Mouse (Mus musculus) gastrocnemius, postnatal 36 days (tissue): ENCODE data around the gene Pip4k2b. TPM values are rescaled to one million over a fixed set of nuclear protein-coding genes. Genes with fewer than 3 reads are reported as not detected.
A peak's percentile ranks its signal among the peaks of the same experiment; 100 is the strongest.
"Not testable (repeated sequence)": the region's sequence is repeated elsewhere in the genome, so short reads cannot be mapped to it uniquely, and the experiment has no call there.

Experiments used
- DNase-seq, 2 experiments: peaks; one replicate each; pipeline ENCODE4 v3.0.0; 2022
- intact Hi-C: fragments of 180-260 bp; cut with DNase I; formaldehyde crosslinking; loops from one replicate; pipeline ENCODE4 v1.15.1; 2025
- total RNA-seq, 2 experiments: library from RNA; stranded (reverse); gene quantifications; 2 replicates each; pipeline ENCODE4 v1.2.3; 2021

Pip4k2b gene
- total RNA-seq, 2 experiments from 2014 or later = 44.0 to 47.0 TPM

DNA sequence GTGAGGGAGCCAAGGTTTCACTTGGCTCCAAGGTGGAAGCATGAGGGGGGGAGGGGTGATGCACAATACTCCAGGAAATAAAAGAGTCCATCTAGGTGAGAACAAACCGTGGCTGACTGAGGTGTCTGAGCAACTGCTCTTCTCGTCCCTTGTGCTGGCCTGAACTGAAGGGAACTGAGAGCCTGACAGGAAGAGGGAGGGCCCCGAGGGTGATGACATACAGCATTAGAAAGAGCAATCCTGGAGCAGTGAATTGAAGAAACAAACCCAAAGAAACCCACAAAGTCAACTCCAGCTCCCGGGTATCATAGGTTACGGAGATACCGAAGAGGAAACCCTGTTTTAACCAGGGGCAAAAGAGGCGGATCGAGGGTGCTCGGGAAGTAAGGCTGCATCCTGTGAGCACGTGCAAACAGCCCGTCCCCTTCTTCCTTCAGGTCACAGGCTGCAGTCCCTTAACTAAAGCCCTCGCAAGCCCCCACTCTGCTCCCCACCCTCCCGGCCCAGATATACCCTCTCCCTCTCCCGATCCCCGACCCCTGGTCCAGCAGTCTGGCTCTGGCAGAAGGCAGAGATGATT lies 26.1 kb downstream of the Pip4k2b start:
- DNase-seq = no peak
- intact Hi-C loops = no loop called here

DNA sequence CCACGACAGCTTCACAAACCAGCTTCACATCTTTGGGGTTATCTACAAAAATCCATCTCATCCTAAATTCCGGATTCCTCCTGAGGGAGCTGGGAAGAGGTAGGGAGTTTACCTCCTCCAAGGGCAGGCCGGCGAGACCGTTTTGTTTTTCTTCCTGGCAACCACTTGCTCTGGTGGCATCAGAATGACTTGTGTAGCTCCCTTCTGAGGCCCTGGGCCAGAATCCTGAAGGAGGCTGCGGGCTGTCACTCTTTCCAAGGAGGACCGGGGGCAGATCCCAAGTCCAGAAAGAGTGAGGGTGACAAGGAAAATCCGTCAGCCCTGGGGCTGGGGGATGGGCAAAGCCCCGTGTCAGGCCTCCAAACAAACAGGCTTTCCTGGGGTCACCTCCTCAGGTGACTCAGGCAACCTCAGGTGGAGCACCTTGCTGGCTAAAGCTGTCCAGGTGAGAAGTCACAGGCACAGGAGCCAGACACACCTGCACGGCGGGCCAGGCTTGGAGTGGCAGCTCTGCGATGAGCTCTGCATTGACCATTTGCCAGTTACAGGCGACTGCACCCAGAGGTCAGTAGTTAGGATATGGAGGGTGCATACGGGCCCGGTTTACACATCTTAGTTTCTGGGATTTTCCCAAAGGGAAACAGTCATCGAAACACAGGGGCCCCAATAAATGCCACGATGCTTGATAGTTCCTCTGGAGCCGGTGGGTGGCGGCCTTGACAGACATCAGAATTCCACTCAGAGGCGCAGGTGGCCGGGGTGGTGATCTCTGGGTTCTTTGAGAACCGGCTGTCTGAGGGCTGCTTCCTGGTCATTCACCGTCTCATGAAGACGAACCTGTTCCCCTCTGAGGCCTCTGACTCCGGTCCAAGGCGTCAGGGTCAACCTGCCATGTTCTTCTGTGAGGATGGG lies 26.9 kb downstream of the Pip4k2b start:
- no peak for DNase-seq
- intact Hi-C loops = no loop called here

DNA sequence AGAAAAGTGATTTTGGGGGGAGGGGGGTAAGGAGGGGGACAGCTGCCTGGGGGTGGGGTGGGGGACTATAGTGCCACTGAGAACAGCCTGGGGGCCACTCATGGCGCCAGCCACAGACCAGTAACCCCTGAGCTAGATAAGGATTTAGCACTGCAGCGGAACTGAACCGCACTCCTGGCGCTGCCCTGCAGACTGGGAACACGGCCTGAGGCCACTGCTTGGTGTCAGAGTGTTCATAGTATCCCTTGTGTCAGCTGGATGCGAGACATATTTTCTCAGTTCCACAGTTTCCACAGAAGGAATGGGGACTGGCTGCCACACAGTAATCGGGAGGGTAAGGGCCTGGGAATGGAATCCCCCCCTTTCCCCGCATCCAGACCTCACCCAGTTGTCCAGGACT lies 28.5 kb downstream of the Pip4k2b start:
- no peak for DNase-seq
- intact Hi-C loops = no loop called here

DNA sequence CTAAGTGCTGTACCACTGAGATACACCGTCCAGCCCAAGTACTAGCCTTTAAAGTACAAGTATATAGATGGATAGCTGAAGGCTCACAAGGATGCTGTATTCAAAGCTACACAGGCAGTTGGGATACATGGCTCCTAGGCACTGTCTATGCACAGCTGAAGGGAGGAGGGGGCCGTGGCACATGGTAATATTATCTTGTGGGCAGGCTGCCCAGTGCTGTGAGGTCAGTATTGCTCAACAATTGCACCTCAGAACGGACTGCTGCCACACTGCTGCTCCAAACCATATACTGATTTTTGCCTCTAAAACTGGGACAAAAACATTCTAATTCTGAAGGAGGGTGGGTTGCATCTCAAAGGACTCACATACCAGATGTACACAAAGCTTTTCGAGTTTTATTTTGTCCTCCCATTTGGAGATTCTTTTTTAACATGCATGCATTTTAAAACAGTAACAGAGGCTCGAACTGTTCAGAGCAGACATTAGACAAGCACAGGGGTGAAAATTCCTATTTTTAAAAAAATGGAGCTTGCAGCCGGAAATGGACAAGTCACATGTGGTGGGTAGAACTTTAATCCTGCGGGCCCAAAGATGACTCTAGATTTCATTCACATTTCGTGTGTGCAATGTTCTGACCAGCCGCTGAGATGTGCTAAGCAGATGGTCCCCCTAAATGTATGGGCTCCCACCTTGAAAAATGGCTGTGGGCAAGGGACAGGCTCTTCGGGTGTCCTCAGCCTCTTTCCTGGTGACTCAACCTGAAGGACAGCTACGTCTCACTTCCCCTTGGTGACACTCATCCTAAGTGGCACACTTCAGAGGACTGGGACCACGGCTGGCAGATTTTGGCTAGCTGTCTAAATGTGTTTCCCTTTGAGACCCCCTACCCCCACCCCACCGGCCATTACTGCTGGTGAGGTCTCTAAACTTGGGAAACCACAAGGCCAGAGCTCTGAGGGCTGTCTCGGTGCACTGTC lies 29.4 kb downstream of the Pip4k2b start:
- DNase-seq = peak; percentile 50 to 60
- intact Hi-C loops = no loop called here

DNA sequence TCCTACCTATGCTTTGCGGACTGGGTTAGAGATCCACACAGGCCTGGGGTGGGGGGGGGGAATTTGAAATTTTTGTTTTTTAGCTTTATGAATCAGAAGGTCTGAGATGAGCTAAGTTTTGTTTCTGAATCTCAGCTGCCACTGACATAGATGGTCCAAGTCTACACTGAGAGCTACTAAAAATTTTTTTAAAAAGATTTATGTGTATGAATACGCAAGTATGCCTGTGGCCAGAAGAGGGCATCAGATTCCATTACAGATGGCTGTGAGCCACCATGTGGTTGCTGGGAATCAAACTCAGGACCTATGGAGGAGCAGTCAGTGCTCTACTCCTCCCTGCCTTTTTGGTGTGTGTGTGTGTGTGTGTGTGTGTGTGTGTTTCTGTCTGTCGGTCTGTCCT lies 30.1 kb downstream of the Pip4k2b start:
- no peak for DNase-seq
- intact Hi-C loops = no loop called here

DNA sequence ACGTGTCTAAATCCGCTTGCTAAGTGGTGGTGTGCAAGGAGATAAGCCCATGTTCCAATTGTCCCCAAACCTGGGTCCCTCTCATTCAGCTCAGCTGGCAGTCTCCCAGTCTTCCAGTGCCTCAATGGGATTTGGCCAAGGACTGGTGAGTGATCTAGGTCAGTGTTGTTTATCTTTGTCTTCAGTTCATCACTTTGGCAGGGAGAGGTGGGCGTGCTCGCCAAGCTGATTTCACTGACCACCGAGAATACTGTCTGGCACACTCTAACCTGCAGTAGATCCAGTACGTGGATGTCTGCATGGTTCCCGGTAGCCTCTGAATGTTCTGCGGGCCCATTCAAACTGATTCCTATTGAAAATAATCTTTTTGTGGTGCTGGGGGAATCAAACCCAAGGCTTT lies 30.6 kb downstream of the Pip4k2b start:
- intact Hi-C loops = no loop called here
- DNase-seq = peak; percentile 49 to 56

DNA sequence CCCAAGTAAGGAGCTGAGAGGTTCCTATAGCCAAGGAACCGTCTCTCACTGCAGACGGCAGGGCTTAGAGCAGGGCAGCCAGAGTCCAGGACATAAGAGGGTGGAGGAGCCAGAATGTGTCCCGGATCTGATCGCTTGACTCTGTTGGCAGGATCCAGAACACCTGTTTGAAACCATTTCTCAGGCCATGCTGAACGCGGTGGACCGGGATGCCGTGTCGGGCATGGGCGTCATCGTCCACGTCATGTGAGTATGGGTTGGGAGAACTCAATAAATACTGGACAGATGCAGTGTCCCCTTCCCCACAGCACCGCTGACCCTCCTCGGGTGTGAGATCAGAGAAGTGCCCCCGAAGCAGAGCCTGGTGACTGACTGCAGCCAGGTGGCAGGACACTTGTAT lies 32.2 kb downstream of the Pip4k2b start:
- DNase-seq = peak in 1 of 2 experiments; percentile 42
- intact Hi-C loops = no loop called here

DNA sequence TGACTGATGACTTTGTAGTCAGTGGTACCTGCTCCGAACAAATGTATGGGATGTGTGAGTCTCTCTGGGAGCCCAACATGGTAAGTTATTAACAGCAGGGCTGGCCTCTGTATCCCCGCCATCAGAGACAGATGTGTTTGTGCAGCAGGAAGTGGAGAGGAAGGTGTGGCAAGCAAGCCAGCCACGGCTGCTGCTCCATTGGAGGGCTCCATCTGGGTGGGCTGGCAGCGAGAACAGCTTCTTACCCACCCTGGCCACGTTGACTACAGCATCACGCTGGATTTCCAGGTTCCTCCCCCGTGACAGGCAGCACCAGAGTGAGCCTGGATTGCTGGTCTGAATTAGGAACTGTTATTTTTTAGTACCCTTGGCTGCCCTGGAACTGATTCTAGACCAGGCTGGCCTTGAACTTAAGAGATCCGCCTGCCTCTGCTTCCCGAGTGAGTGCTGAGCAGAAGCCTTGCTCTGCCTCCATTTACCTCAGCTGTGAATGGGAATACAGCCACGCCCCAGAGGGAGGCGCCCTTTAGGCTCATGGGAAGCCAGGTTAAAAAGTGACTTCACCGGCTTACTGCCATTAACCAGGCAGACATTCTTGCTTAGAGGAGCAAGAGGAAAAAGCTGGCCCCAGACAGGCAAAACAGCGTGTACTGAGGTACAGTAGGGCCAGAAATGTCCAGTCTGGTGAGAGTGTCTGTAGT lies 33.2 kb downstream of the Pip4k2b start:
- intact Hi-C loops = no loop called here
- DNase-seq = no peak

DNA sequence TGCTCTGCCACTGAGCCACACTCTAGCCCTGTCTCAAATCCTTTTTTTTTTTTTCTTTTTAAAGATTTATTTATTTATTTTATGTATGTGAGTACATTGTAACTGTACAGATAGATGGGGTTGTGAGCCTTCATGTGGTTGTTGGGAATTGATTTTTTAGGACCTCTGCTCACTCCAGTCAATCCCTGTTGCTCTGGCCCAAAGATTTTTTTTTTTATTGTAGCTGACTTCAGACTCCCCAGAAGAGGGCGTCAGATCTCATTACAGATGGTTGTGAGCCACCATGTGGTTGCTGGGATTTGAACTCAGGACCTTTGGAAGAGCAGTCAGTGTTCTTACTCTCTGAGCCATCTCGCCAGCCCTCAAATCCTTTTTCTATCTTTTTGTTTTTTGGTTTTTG lies 34.4 kb downstream of the Pip4k2b start:
- DNase-seq, intact Hi-C loops: not testable (repeated sequence)

DNA sequence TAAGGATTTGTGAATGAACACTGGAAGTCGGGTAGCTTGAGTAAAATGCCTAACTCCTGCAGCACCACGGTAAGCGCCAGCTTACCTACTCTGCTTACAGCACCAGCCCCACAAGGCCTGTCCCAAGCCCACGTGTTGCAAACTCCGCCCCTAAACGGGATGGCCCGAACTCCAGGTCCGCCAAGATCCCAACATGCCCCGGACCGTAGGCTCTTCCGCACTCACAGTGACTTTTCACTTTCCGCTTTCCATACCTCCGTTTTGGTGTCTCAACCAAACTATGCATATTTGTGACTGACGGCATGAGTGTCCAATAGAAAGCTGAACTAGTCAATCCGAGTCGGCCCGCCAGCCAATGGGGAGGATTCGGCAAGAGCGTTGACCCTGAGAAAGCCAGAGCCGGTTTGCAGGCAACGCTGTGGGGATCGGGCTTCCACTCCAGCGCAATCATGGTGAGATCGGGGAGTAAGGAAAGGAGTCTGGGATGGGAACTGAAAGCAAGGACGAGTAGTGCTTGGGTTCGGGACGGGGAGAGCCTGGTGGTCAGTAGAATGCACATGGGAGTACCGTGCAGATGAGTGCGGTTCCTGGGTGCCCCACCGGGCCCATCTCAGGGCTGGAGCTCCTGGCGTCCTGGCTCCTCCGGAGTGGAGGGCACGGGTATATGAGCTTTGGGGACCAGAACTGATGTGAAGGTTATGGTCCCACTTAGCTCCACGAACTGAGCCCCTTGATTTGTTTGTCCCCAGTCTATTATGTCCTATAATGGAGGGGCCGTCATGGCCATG lies 41.3 kb downstream of the Pip4k2b start, which contains the start of gene Psmb3:
TSS of gene Psmb3 (plus strand) at position 361 of the 788 bp plus-strand sequence.
- intact Hi-C loops = loop anchor here (5.0 kb wide), 1 partner anchor 39 kb away; the partner anchor contains the start of gene Pip4k2b

DNA sequence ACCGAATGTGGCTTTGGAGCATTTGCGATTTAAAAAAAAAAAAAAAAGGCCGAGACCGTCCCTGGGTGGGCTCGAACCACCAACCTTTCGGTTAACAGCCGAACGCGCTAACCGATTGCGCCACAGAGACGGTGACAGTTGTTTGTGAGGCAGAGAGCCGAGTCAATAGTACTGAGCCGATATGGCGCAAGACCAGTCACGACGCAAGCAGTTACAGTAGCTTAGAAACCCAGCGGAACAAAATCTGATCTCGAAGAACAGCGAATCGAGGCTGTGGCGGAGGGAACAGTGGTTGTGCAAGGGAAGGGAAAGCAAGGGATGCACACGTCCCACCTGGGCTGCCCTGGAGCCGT lies 42.1 kb downstream of the Pip4k2b start:
- DNase-seq = peak; percentile 84 to 95
- intact Hi-C loops = loop anchor here (5.0 kb wide), 1 partner anchor 40 kb away; the partner anchor contains the start of gene Pip4k2b

More for the DNA sequence above, 41.3 kb downstream of the Pip4k2b start, which contains the start of gene Psmb3:
- peak; percentile 87 to 99 for DNase-seq

DNA sequence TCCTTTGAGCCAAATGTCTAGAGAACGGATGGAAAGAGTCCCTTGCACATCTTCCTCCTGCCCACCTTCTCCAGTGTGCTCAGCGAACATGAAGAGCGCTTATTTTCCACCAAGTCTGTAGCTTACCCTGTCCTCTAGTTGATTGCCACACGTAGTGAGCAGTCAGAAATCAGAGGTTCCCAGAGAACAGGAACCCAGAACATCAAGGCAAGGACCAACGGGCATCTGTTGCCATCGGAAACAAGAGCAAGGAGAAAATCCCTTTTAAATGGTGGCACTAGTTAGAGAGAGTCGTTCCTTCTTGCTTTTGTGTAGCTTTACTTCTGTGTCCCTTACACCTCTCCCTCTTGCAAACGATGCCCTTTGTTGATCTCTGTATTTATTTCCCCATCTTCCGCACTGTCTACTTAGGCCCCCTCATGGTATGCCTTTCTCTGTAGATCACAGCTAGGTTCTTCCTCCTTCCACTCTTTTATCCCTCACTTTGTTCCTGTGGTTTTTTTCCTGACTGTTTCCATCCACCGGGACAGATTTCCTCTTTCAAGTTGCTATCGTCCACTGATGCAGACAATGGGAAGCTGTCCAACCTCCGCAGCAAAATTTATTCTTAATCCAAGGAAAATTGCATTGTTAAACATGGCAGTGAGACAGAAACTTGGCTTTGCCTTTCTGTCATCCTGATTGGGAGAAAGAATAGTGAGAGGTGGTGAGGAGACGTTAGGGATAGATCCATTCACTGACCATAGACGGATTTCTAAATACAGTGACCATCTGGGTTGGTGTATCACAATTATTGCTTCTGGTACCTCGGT lies 42.7 kb downstream of the Pip4k2b start:
- intact Hi-C loops = loop anchor here (5.0 kb wide), 1 partner anchor 41 kb away; the partner anchor contains the start of gene Pip4k2b
- no peak for DNase-seq

DNA sequence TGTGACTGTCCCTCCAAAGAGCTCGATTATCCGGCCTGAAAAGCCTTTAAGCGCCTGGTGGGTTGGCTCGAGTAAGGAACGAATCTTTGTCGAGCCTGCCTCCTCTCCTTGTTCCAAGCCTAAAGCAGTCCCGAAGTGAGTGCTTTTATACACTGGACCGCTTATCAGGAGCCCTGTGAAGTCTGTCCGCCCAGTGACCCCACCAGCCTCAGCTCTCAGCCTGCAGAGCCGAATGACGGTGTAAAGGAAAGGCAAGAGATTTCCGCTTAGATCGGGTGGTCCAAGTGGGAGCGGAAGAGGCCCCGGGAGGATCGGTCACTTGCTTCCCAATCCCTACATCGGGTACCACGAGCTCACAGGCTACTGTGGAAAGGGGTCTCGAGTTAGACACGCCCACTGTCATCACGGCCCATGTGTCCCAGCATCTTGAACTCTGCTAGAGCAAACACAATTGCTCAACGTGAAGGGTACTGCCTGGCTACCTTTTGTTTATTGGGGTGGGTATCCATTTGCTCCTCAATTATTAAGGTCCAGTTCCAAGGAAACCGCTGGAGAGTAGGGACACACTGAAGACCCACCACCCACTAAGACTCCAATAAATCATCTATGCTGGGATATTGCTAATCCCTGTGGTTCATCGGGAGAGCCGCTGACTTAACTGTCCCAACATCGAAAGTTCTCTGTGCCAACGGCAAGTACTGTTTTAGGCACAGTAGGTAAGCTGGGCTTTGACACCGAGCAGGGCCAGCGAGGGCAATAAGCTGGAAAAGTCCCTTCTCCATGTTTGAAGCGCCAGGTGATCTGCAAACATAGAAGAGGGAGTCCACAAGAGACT lies 43.5 kb downstream of the Pip4k2b start:
- DNase-seq = no peak
- intact Hi-C loops = loop anchor here (5.0 kb wide), 1 partner anchor 41 kb away; the partner anchor contains the start of gene Pip4k2b

DNA sequence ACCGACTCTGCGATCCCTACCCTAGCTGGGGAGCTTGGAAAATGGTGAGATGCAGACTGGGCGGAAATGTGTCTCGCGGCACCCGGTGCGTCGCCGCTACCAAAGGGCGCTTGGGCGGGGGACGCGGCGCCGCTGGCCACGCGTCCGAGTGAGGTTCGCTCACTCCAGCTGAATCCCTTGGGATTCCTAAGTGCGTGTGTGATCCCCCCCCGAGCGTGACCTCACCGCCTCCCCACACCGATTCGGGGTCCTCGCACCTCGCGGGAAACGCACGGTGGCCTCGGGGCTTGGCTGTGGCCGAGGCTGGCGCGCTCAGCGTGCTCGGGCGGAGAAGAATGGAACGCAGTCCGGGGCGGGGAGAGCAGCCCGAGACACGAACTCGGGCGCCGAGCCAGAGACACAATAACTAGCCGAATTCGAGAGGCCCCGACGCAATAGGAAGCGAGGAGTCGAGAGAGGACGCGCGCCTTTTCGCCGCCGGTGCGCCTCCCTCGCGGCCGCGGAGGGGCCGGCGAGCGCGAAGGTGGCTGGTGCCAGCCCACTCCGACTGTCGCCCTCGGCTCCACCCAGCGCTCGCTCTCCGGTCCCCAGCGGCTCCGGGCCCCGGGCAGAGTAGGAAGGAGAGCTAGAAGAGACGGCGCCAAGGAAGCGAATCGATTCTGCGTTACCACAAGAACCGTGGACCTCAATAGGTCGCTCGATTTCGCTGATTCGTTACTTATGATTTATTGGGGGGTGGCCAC lies 44.3 kb downstream of the Pip4k2b start, which contains the start of gene Pcgf2:
TSS of gene Pcgf2 (minus strand) at position 495 of the 743 bp plus-strand sequence.
- intact Hi-C loops = loop anchor here (5.0 kb wide), 1 partner anchor 42 kb away; the partner anchor contains the start of gene Pip4k2b
- peak; percentile 67 to 76 for DNase-seq

DNA sequence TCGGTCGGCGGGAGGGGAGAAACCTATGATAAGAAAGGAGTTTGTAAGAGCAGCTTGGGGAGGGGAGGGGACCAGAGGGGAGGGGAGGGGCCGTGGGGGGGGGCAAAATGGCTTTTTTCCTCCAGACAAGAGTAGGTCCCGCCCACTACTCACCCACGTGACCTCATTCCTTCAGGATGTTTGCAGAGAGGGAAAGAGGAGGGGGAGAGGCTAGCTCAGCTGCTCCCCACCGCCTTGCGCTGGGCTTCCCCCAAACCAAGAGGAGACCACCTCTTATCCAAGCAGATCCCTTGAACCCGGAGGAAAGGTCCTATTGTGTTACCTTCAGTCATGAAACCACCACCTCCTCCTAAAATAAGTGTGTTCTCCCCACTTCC lies 44.9 kb downstream of the Pip4k2b start:
- intact Hi-C loops = loop anchor here (5.0 kb wide), 1 partner anchor 43 kb away; the partner anchor contains the start of gene Pip4k2b
- peak; percentile 69 to 78 for DNase-seq
